In genomic region chr16:32640096-32640495, GRCm38 (mm10) we compare ENCODE assay signal across 13 mouse cellular contexts. TPM values are rescaled to one million over a fixed set of nuclear protein-coding genes. Genes with fewer than 3 reads are reported as not detected.
DNase-seq lines count a peak whose midpoint lies in the region; ATAC-seq and TF ChIP-seq lines count a peak whose summit lies in the region.
"Had no signal": no experiment of that assay in that cellular context is flagged by ENCODE, and none has a peak within 500 bp of the region (broad histone marks: within the 10 kb centered on the region; RNA-seq: fewer than 3 reads in every experiment).

No protein-coding gene starts in this region.

- H3K36me3 ChIP-seq in heart, embryonic 15.5 days: no peaks in the 10 kb centered on the region
- no peaks in the 10 kb centered on the region for H3K36me3 ChIP-seq in heart, embryonic 10.5 days
- H3K36me3 ChIP-seq in lung, postnatal 0 days (ENCODE audit: insufficient read depth, low read length): no peaks in the 10 kb centered on the region
- H3K36me3 ChIP-seq: embryonic facial prominence, embryonic 15.5 days; neural tube, embryonic 15.5 days; stomach, embryonic 15.5 days had no signal

- peaks cover 18% of the 10 kb centered on the region for H3K4me1 ChIP-seq in heart, embryonic 15.5 days (replicated peaks)
- H3K4me1 ChIP-seq in heart, embryonic 10.5 days: peaks cover 22% of the 10 kb centered on the region
- peaks cover 2% of the 10 kb centered on the region; the same call in 1 of the 2 replicates for H3K4me1 ChIP-seq in lung, postnatal 0 days (ENCODE audit: insufficient read depth, low read depth, low read length)
- H3K4me1 ChIP-seq in embryonic fibroblast, embryonic 13.5 days (ENCODE audit: control insufficient read depth, insufficient read depth, low read length): peaks cover 18% of the 10 kb centered on the region

- H3K9me3 ChIP-seq in heart, embryonic 15.5 days (replicated peaks): no peaks in the 10 kb centered on the region
- H3K9me3 ChIP-seq in heart, embryonic 10.5 days: no peaks in the 10 kb centered on the region
- H3K9me3 ChIP-seq in lung, postnatal 0 days (ENCODE audit: low read length): no peaks in the 10 kb centered on the region
- H3K9me3 ChIP-seq: embryonic facial prominence, embryonic 15.5 days; neural tube, embryonic 15.5 days; stomach, embryonic 15.5 days had no signal

- TF ChIP-seq EP300 in lung, postnatal 0 days (IDR thresholded peaks at IDR 0.05): no peak

- WGBS in heart, embryonic 15.5 days: 41% methylated on average over 5 of the region's 5 CpGs
- 83% methylated on average over 5 of the region's 5 CpGs for WGBS in heart, embryonic 10.5 days
- WGBS in lung, postnatal 0 days: 29% methylated on average over 5 of the region's 5 CpGs

- no peak for DNase-seq in heart, embryonic 10.5 days (ENCODE audit: low spot score)
- DNase-seq in lung, postnatal 0 days (ENCODE audit: low spot score): peak; percentile 36
- no peak for DNase-seq in lung, adult 18-20 months
- DNase-seq in kidney, postnatal 4 days: peak; percentile 71 to 81
- no peak for DNase-seq in T-cell, adult 2 months (ENCODE audit: low spot score)
- DNase-seq: thymus, postnatal 36 days had no signal

- TF ChIP-seq POLR2A in embryonic fibroblast, embryonic 13.5 days (IDR thresholded peaks at IDR 0.05; ENCODE audit: low read depth, low read length): peak; percentile 53; the same call in 1 of the 2 replicates

- TF ChIP-seq CTCF in lung, postnatal 0 days (IDR thresholded peaks at IDR 0.05): no peak
- TF ChIP-seq CTCF in embryonic fibroblast, embryonic 13.5 days (IDR thresholded peaks at IDR 0.05; ENCODE audit: borderline replicate concordance, insufficient read depth, low read length): no peak

- no peak overlapping the region for H3K4me2 ChIP-seq in heart, embryonic 15.5 days
- H3K4me2 ChIP-seq in lung, postnatal 0 days (replicated peaks; ENCODE audit: low read depth, low read length): no peak overlapping the region
- H3K4me2 ChIP-seq: embryonic facial prominence, embryonic 15.5 days; liver, embryonic 11.5 days; neural tube, embryonic 15.5 days; stomach, embryonic 15.5 days had no signal

- no peak overlapping the region for H3K9ac ChIP-seq in heart, embryonic 15.5 days
- no peak overlapping the region for H3K9ac ChIP-seq in lung, postnatal 0 days (replicated peaks; ENCODE audit: low read depth)
- H3K9ac ChIP-seq: embryonic facial prominence, embryonic 15.5 days; neural tube, embryonic 15.5 days; stomach, embryonic 15.5 days had no signal

- H3K27me3 ChIP-seq in heart, embryonic 15.5 days: no peaks in the 10 kb centered on the region
- H3K27me3 ChIP-seq in heart, embryonic 10.5 days (ENCODE audit: insufficient read depth, poor library complexity, severe bottlenecking): no peaks in the 10 kb centered on the region
- H3K27me3 ChIP-seq in lung, postnatal 0 days (replicated peaks; ENCODE audit: insufficient read depth, low read length): no peaks in the 10 kb centered on the region
- H3K27me3 ChIP-seq: embryonic facial prominence, embryonic 15.5 days; neural tube, embryonic 15.5 days; stomach, embryonic 15.5 days had no signal

- peak overlapping the region; percentile 27; the same call in 1 of the 2 replicates for H3K27ac ChIP-seq in heart, embryonic 15.5 days
- H3K27ac ChIP-seq in heart, embryonic 10.5 days: no peak overlapping the region
- no peak overlapping the region for H3K27ac ChIP-seq in lung, postnatal 0 days (ENCODE audit: low read length)
- peak overlapping the region; percentile 97 for H3K27ac ChIP-seq in embryonic fibroblast, embryonic 13.5 days (ENCODE audit: insufficient read depth, low read length)
- H3K27ac ChIP-seq: embryonic facial prominence, embryonic 15.5 days; neural tube, embryonic 15.5 days; stomach, embryonic 15.5 days had no signal

- ATAC-seq in heart, embryonic 15.5 days (replicated peaks; ENCODE audit: insufficient number of reproducible peaks, insufficient read depth, low FRiP score, low read depth): no peak
- no peak for ATAC-seq in lung, postnatal 0 days
- ATAC-seq: forebrain, embryonic 16.5 days had no signal

- H3K4me3 ChIP-seq in heart, embryonic 15.5 days: no peak overlapping the region
- H3K4me3 ChIP-seq in heart, embryonic 10.5 days: no peak overlapping the region
- H3K4me3 ChIP-seq in lung, postnatal 0 days (ENCODE audit: low read depth, low read length): no peak overlapping the region
- H3K4me3 ChIP-seq in embryonic fibroblast, embryonic 13.5 days (ENCODE audit: insufficient read depth, low read length): no peak overlapping the region
- H3K4me3 ChIP-seq: embryonic facial prominence, embryonic 15.5 days; neural tube, embryonic 15.5 days; stomach, embryonic 15.5 days had no signal

RNA-seq across cellular contexts. Expression of gene Tnk2, which starts 3.6 kb away (rescaled TPM):
- 6.9 and 9.5 TPM in 2 replicates for polyA plus RNA-seq in heart, embryonic 15.5 days (2015; fragmentation: Nextera tagmentation; extraction: Ambion mirVana)
- polyA plus RNA-seq in heart, embryonic 10.5 days (2016; fragmentation: Nextera tagmentation; extraction: Ambion mirVana): 6.5 and 9.2 TPM in 2 replicates
- 19.8 and 22.4 TPM in 2 replicates for polyA plus RNA-seq in lung, postnatal 0 days (2015; fragmentation: Nextera tagmentation; extraction: Ambion mirVana)
- 92.4 and 144 TPM in 2 replicates for polyA plus RNA-seq in embryonic fibroblast, embryonic 13.5 days (2011; ENCODE audit: insufficient read length, low read depth, missing spikeins)

RNA-seq across cellular contexts. Expression of gene Tfrc, which starts 31.4 kb away (rescaled TPM):
- polyA plus RNA-seq in heart, embryonic 15.5 days (2015; fragmentation: Nextera tagmentation; extraction: Ambion mirVana): 34.5 and 34.8 TPM in 2 replicates
- 72.0 and 82.0 TPM in 2 replicates for polyA plus RNA-seq in heart, embryonic 10.5 days (2016; fragmentation: Nextera tagmentation; extraction: Ambion mirVana)
- 14.6 and 16.0 TPM in 2 replicates for polyA plus RNA-seq in lung, postnatal 0 days (2015; fragmentation: Nextera tagmentation; extraction: Ambion mirVana)
- polyA plus RNA-seq in embryonic fibroblast, embryonic 13.5 days (2011; ENCODE audit: insufficient read length, low read depth, missing spikeins): 38.0 and 44.5 TPM in 2 replicates

Comparison
In these comparisons a context has a peak if more than half of its experiments do, and no peak if none do; other contexts are left out.
1. H3K27ac ChIP-seq: peak in heart, embryonic 15.5 days (single experiment) and embryonic fibroblast, embryonic 13.5 days (single experiment); none in heart, embryonic 10.5 days (single experiment) and lung, postnatal 0 days (single experiment).
2. DNase-seq: peak in lung, postnatal 0 days (single experiment) and kidney, postnatal 4 days (2 of 2); none in heart, embryonic 10.5 days (single experiment), lung, adult 18-20 months (0 of 2) and T-cell, adult 2 months (single experiment).